Mouse (Mus musculus) WW6 (cell line): ENCODE results near the gene Klhl8.
A peak's percentile ranks its signal among the peaks of the same experiment; 100 is the strongest.
"Not testable (repeated sequence)": the region's sequence is repeated elsewhere in the genome, so short reads cannot be mapped to it uniquely, and the experiment has no call there.

Experiments used
- DNase-seq: peaks from one replicate; pipeline ENCODE4 v3.0.0-alpha.2; 2013; ENCODE audit warnings: low read depth, low spot score

Gene Klhl8

GRCm38 (mm10) chr5:103910748-103911409 lies at the start of gene Klhl8:
Gene Klhl8, minus strand, starts transcription at chr5:103911259.
- DNase-seq = peak; percentile 52

- no peak for DNase-seq
Measured at GRCm38 (mm10) chr5:103954638-103955037, 43.6 kb upstream of the Klhl8 start.

GRCm38 (mm10) chr5:103953135-103954083 lies 42.4 kb upstream of the Klhl8 start:
- no peak for DNase-seq

GRCm38 (mm10) chr5:103950138-103950537 lies 39.1 kb upstream of the Klhl8 start:
- not testable (repeated sequence) for DNase-seq

- DNase-seq = no peak
Measured at GRCm38 (mm10) chr5:103943183-103943582, 32.1 kb upstream of the Klhl8 start.

- no peak for DNase-seq
Measured at GRCm38 (mm10) chr5:103939856-103940255, 28.8 kb upstream of the Klhl8 start.

GRCm38 (mm10) chr5:103939350-103939652 lies 28.2 kb upstream of the Klhl8 start:
- DNase-seq = no peak

- no peak for DNase-seq
Measured at GRCm38 (mm10) chr5:103938547-103939349, 27.7 kb upstream of the Klhl8 start.

- no peak for DNase-seq
Measured at GRCm38 (mm10) chr5:103936906-103937589, 26.0 kb upstream of the Klhl8 start.

- DNase-seq = not testable (repeated sequence)
Measured at GRCm38 (mm10) chr5:103931924-103932323, 20.9 kb upstream of the Klhl8 start.

- no peak for DNase-seq
Measured at GRCm38 (mm10) chr5:103930511-103930910, 19.5 kb upstream of the Klhl8 start.

GRCm38 (mm10) chr5:103928196-103928550 lies 17.1 kb upstream of the Klhl8 start:
- no peak for DNase-seq

GRCm38 (mm10) chr5:103927429-103928195 lies 16.6 kb upstream of the Klhl8 start:
- DNase-seq = peak; percentile 66

- no peak for DNase-seq
Measured at GRCm38 (mm10) chr5:103926398-103926797, 15.3 kb upstream of the Klhl8 start.

- no peak for DNase-seq
Measured at GRCm38 (mm10) chr5:103923755-103924154, 12.7 kb upstream of the Klhl8 start.

- DNase-seq = no peak
Measured at GRCm38 (mm10) chr5:103923101-103923500, 12.0 kb upstream of the Klhl8 start.

- no peak for DNase-seq
Measured at GRCm38 (mm10) chr5:103922436-103922835, 11.4 kb upstream of the Klhl8 start.

GRCm38 (mm10) chr5:103919497-103919896 lies 8.4 kb upstream of the Klhl8 start:
- no peak for DNase-seq

GRCm38 (mm10) chr5:103918233-103918632 lies 7.2 kb upstream of the Klhl8 start:
- no peak for DNase-seq

GRCm38 (mm10) chr5:103917357-103917895 lies 6.4 kb upstream of the Klhl8 start:
- no peak for DNase-seq
